Mouse (Mus musculus): ENCODE results near the gene Otp. TPM values are rescaled to one million over a fixed set of nuclear protein-coding genes. Genes with fewer than 3 reads are reported as not detected.

Otp gene
- not detected in 2 replicates for polyA plus RNA-seq (2015; fragmentation: Nextera tagmentation; extraction: Ambion mirVana)

- no peak for ATAC-seq (ENCODE audit: low FRiP score, low read depth)
- WGBS, result under 1% methylated on average over 20 of the region's 30 CpGs
- no peak within 1 kb of the TSS for H3K9ac ChIP-seq
- peaks cover 4% of the 10 kb centered on the region for H3K4me1 ChIP-seq
- H3K27me3 ChIP-seq, result peaks cover 86% of the 10 kb centered on the region
- no peak within 1 kb of the TSS for H3K27ac ChIP-seq
- H3K9me3 ChIP-seq, result no peaks in the 10 kb centered on the region
- no peak within 1 kb of the TSS for H3K4me2 ChIP-seq (replicated peaks)
- H3K4me3 ChIP-seq, result no peak within 1 kb of the TSS
- no peaks in the 10 kb centered on the region for H3K36me3 ChIP-seq
Observed at GRCm38 (mm10) chr13:94875396-94875880, at the start of gene Otp. Gene Otp, plus strand, starts transcription at chr13:94875602.

- no peaks in the 10 kb centered on the region for H3K27me3 ChIP-seq
- H3K9ac ChIP-seq, result no peak overlapping the region
- peaks cover 19% of the 10 kb centered on the region for H3K4me1 ChIP-seq
- H3K9me3 ChIP-seq, result no peaks in the 10 kb centered on the region
- H3K36me3 ChIP-seq, result peaks cover 9% of the 10 kb centered on the region; the same call in 1 of the 2 replicates
- WGBS, result 90% methylated on average over 5 of the region's 5 CpGs
- H3K27ac ChIP-seq, result no peak overlapping the region
- ATAC-seq (ENCODE audit: low FRiP score, low read depth), result no peak
- no peak overlapping the region for H3K4me2 ChIP-seq (replicated peaks)
- no peak overlapping the region for H3K4me3 ChIP-seq
Observed at GRCm38 (mm10) chr13:94826389-94826788, 49.0 kb upstream of the Otp start.

GRCm38 (mm10) chr13:94826986-94827385 lies 48.4 kb upstream of the Otp start:
- peaks cover 19% of the 10 kb centered on the region for H3K4me1 ChIP-seq
- H3K4me2 ChIP-seq (replicated peaks), result no peak overlapping the region
- H3K4me3 ChIP-seq, result no peak overlapping the region
- no peaks in the 10 kb centered on the region for H3K27me3 ChIP-seq
- peaks cover 9% of the 10 kb centered on the region; the same call in 1 of the 2 replicates for H3K36me3 ChIP-seq
- no peak overlapping the region for H3K9ac ChIP-seq
- WGBS, result 71% methylated on average over 2 of the region's 2 CpGs
- no peak for ATAC-seq (ENCODE audit: low FRiP score, low read depth)
- no peak overlapping the region for H3K27ac ChIP-seq
- no peaks in the 10 kb centered on the region for H3K9me3 ChIP-seq

GRCm38 (mm10) chr13:94827847-94828246 lies 47.6 kb upstream of the Otp start:
- Histone ChIP-seq H3K4me2 (replicated peaks) (no peak overlapping the region), H3K36me3 (peaks cover 15% of the 10 kb centered on the region), H3K9ac (no peak overlapping the region), H3K4me1 (peaks cover 19% of the 10 kb centered on the region), H3K4me3 (no peak overlapping the region), H3K27me3 (no peaks in the 10 kb centered on the region), H3K27ac (no peak overlapping the region), H3K9me3 (no peaks in the 10 kb centered on the region)
- no peak for ATAC-seq (ENCODE audit: low FRiP score, low read depth)
- 43% methylated on average over 2 of the region's 2 CpGs for WGBS

GRCm38 (mm10) chr13:94838047-94838720 lies 37.2 kb upstream of the Otp start:
- Histone ChIP-seq H3K4me2 (replicated peaks) (no peak overlapping the region), H3K9me3 (no peaks in the 10 kb centered on the region), H3K36me3 (peaks cover 49% of the 10 kb centered on the region), H3K27me3 (no peaks in the 10 kb centered on the region), H3K9ac (no peak overlapping the region), H3K4me1 (0 out of 2 replicates have a peak, but pooled peaks cover 2% of the 10 kb centered on the region), H3K27ac (no peak overlapping the region), H3K4me3 (no peak overlapping the region)
- 70% methylated on average over 5 of the region's 5 CpGs for WGBS
- no peak for ATAC-seq (ENCODE audit: low FRiP score, low read depth)

GRCm38 (mm10) chr13:94838756-94839337 lies 36.6 kb upstream of the Otp start:
- H3K27ac ChIP-seq, result no peak overlapping the region
- 0 out of 2 replicates have a peak, but pooled peaks cover 2% of the 10 kb centered on the region for H3K4me1 ChIP-seq
- no peak overlapping the region for H3K4me3 ChIP-seq
- H3K27me3 ChIP-seq, result no peaks in the 10 kb centered on the region
- H3K9ac ChIP-seq, result no peak overlapping the region
- WGBS, result 82% methylated on average over 8 of the region's 8 CpGs
- no peak overlapping the region for H3K4me2 ChIP-seq (replicated peaks)
- H3K36me3 ChIP-seq, result peaks cover 48% of the 10 kb centered on the region
- H3K9me3 ChIP-seq, result no peaks in the 10 kb centered on the region
- no peak for ATAC-seq (ENCODE audit: low FRiP score, low read depth)

- Histone ChIP-seq H3K27ac (no peak overlapping the region; the same call in 1 of the 2 replicates), H3K4me3 (no peak overlapping the region), H3K9ac (no peak overlapping the region), H3K9me3 (no peaks in the 10 kb centered on the region), H3K4me1 (0 out of 2 replicates have a peak, but pooled peaks cover 2% of the 10 kb centered on the region), H3K4me2 (replicated peaks) (no peak overlapping the region), H3K36me3 (peaks cover 40% of the 10 kb centered on the region), H3K27me3 (no peaks in the 10 kb centered on the region)
- ATAC-seq (ENCODE audit: low FRiP score, low read depth), result no peak
- 74% methylated on average over 5 of the region's 5 CpGs for WGBS
Observed at GRCm38 (mm10) chr13:94843236-94843635, 32.2 kb upstream of the Otp start.

- no peak for ATAC-seq (ENCODE audit: low FRiP score, low read depth)
- no peak overlapping the region for H3K9ac ChIP-seq
- no peak overlapping the region for H3K4me3 ChIP-seq
- H3K27me3 ChIP-seq, result no peaks in the 10 kb centered on the region
- no peak overlapping the region for H3K4me2 ChIP-seq (replicated peaks)
- H3K36me3 ChIP-seq, result peaks cover 15% of the 10 kb centered on the region
- 73% methylated on average over 7 of the region's 7 CpGs for WGBS
- H3K4me1 ChIP-seq, result no peaks in the 10 kb centered on the region
- no peak overlapping the region for H3K27ac ChIP-seq
- no peaks in the 10 kb centered on the region for H3K9me3 ChIP-seq
Observed at GRCm38 (mm10) chr13:94847870-94848269, 27.5 kb upstream of the Otp start.

- 0 out of 2 replicates have a peak, but pooled peaks cover 3% of the 10 kb centered on the region for H3K27me3 ChIP-seq
- 0 out of 2 replicates have a peak, but pooled peaks cover 5% of the 10 kb centered on the region for H3K36me3 ChIP-seq
- no peak for ATAC-seq (ENCODE audit: low FRiP score, low read depth)
- no peaks in the 10 kb centered on the region for H3K4me1 ChIP-seq
- H3K4me2 ChIP-seq (replicated peaks), result no peak overlapping the region
- no peak overlapping the region for H3K4me3 ChIP-seq
- no peak overlapping the region for H3K9ac ChIP-seq
- no peaks in the 10 kb centered on the region for H3K9me3 ChIP-seq
- no peak overlapping the region for H3K27ac ChIP-seq
- 54% methylated on average over 13 of the region's 13 CpGs for WGBS
Observed at GRCm38 (mm10) chr13:94849351-94849750, 26.1 kb upstream of the Otp start.

GRCm38 (mm10) chr13:94858016-94858575 lies 17.3 kb upstream of the Otp start:
- Histone ChIP-seq H3K4me2 (replicated peaks) (no peak overlapping the region), H3K27ac (no peak overlapping the region), H3K4me3 (no peak overlapping the region), H3K4me1 (no peaks in the 10 kb centered on the region), H3K27me3 (peaks cover 20% of the 10 kb centered on the region), H3K9ac (no peak overlapping the region), H3K36me3 (no peaks in the 10 kb centered on the region), H3K9me3 (no peaks in the 10 kb centered on the region)
- WGBS, result 67% methylated on average over 8 of the region's 8 CpGs
- no peak for ATAC-seq (ENCODE audit: low FRiP score, low read depth)

GRCm38 (mm10) chr13:94859256-94859655 lies 16.1 kb upstream of the Otp start:
- no peak overlapping the region for H3K4me3 ChIP-seq
- H3K27ac ChIP-seq, result no peak overlapping the region
- H3K9me3 ChIP-seq, result no peaks in the 10 kb centered on the region
- ATAC-seq (ENCODE audit: low FRiP score, low read depth), result no peak
- H3K9ac ChIP-seq, result no peak overlapping the region
- H3K4me2 ChIP-seq (replicated peaks), result no peak overlapping the region
- H3K36me3 ChIP-seq, result no peaks in the 10 kb centered on the region
- no peaks in the 10 kb centered on the region for H3K4me1 ChIP-seq
- H3K27me3 ChIP-seq, result peaks cover 27% of the 10 kb centered on the region
- WGBS, result 70% methylated on average over 8 of the region's 8 CpGs

- WGBS, result 66% methylated on average over 5 of the region's 5 CpGs
- Histone ChIP-seq H3K4me2 (replicated peaks) (no peak overlapping the region), H3K4me1 (no peaks in the 10 kb centered on the region), H3K9ac (no peak overlapping the region), H3K27me3 (peaks cover 60% of the 10 kb centered on the region), H3K27ac (no peak overlapping the region), H3K4me3 (no peak overlapping the region), H3K9me3 (no peaks in the 10 kb centered on the region), H3K36me3 (no peaks in the 10 kb centered on the region)
- no peak for ATAC-seq (ENCODE audit: low FRiP score, low read depth)
Observed at GRCm38 (mm10) chr13:94862491-94863230, 12.7 kb upstream of the Otp start.
